Mouse (Mus musculus) kidney, postnatal 0 days (tissue): Measurements from ENCODE around the gene Iqgap1. TPM values are rescaled to one million over a fixed set of nuclear protein-coding genes. Genes with fewer than 3 reads are reported as not detected.
A peak's percentile ranks its signal among the peaks of the same experiment; 100 is the strongest.
"Not testable (repeated sequence)": the region's sequence is repeated elsewhere in the genome, so short reads cannot be mapped to it uniquely, and the experiment has no call there.

Experiments
- ATAC-seq: fragments of 200-750 bp; cut with Nextera tagmentation; replicated peaks from 2 replicates; pipeline ENCODE4 v1.8.0; 2017; ENCODE audit warnings: low read depth, moderate number of reproducible peaks, moderate TSS enrichment, moderate library complexity; ENCODE audit not compliant: low FRiP score
- DNase-seq: peaks from one replicate; pipeline ENCODE4 v3.0.0-alpha.2; 2016; ENCODE audit warnings: low spot score
- H3K27ac ChIP-seq: fragments of 300-500 bp; sonication (generic); 2 replicates; pipeline ENCODE4 v1.5.1; 2014; ENCODE audit warnings: mild to moderate bottlenecking
- H3K27me3 ChIP-seq: fragments of 300-500 bp; sonication (generic); 2 replicates; pipeline ENCODE4 v1.6.1; 2014; ENCODE audit warnings: low read length, mixed read lengths; ENCODE audit not compliant: insufficient read depth
- H3K36me3 ChIP-seq: fragments of 300-500 bp; sonication (generic); 2 replicates; pipeline ENCODE4 v1.6.1; 2014; ENCODE audit warnings: low read length, mixed read lengths; ENCODE audit not compliant: insufficient read depth
- H3K4me1 ChIP-seq: fragments of 300-500 bp; sonication (generic); replicated peaks from 2 replicates; pipeline ENCODE4 v1.6.1; 2014; ENCODE audit warnings: antibody characterized with exemption, low read length, mixed read lengths; ENCODE audit not compliant: insufficient read depth
- H3K4me2 ChIP-seq: fragments of 300-500 bp; sonication (generic); 2 replicates; pipeline ENCODE4 v1.6.1; 2014; ENCODE audit warnings: mild to moderate bottlenecking, low read length, moderate library complexity, mixed read lengths
- H3K4me3 ChIP-seq: fragments of 300-500 bp; sonication (generic); replicated peaks from 2 replicates; pipeline ENCODE4 v1.5.1; 2014; ENCODE audit warnings: low read depth, low read length
- H3K9ac ChIP-seq: fragments of 300-500 bp; sonication (generic); 2 replicates; pipeline ENCODE4 v1.6.1; 2014; ENCODE audit warnings: low read depth, low read length
- H3K9me3 ChIP-seq: fragments of 300-500 bp; sonication (generic); replicated peaks from 2 replicates; pipeline ENCODE4 v1.6.1; 2016; ENCODE audit warnings: low read length, inconsistent platforms, mixed read lengths
- CTCF ChIP-seq: IDR thresholded peaks from 2 replicates; pipeline ENCODE4 v1.5.1; 2016; ENCODE audit warnings: antibody characterized with exemption, low read depth, mild to moderate bottlenecking, moderate library complexity
- WGBS: fragments of 180-500 bp; shearing (Covaris S2); extraction: QIAGEN DNeasy Blood & Tissue Kit; methylation state at CpG from one replicate; pipeline ENCODE4 v1.1.7; 2014; 5-methylcytosine and 5-hydroxymethylcytosine counted together
- polyA plus RNA-seq: library from polyadenylated mRNA; unstranded; fragments of >200 nt; fragmentation: Nextera tagmentation; extraction: Ambion mirVana; gene quantifications from 2 replicates; pipeline ENCODE4 v1.2.1, GENCODE M21; 2015

Iqgap1 gene
- polyA plus RNA-seq, 1 experiment from 2014 or later: 77.0 TPM

DNA sequence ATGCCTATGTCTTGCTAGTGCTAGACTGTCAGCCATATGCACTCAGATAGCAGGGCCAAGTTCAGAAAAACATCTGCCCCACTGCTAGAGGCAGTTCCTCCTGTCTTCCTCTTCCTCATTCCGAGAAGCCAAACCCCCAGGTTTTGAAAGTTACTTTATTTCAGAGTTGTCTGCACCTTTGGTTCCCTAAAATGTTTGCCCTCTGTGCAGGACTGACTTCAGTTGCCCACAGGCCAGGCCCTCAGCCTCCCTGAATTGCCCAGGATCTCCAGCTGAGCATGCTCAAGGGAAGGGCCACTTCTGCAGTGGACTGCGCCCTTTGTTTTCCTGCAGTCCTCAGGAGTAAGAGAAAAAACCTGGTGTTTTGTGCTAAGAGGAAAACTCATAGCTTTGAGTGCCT is 71.7 kb downstream of the Iqgap1 start:
- H3K36me3 ChIP-seq: peaks cover 70% of the 10 kb centered on the region
- no peak overlapping the region for H3K4me2 ChIP-seq
- no peak overlapping the region for H3K4me3 ChIP-seq
- H3K9me3 ChIP-seq: no peaks in the 10 kb centered on the region
- DNase-seq (no peak), ATAC-seq (no peak)
- no peak overlapping the region for H3K27ac ChIP-seq
- no peaks in the 10 kb centered on the region for H3K27me3 ChIP-seq
- TF ChIP-seq CTCF: no peak
- 89% methylated on average over 2 of the region's 2 CpGs for WGBS
- no peak overlapping the region for H3K9ac ChIP-seq
- no peaks in the 10 kb centered on the region for H3K4me1 ChIP-seq

GRCm38 (mm10) chr7:80753613-80754012 is 72.2 kb downstream of the Iqgap1 start:
- 70% methylated on average over 2 of the region's 2 CpGs for WGBS
- no peak overlapping the region for H3K4me2 ChIP-seq
- TF ChIP-seq CTCF: no peak
- no peak for DNase-seq
- H3K9me3 ChIP-seq: no peaks in the 10 kb centered on the region
- no peaks in the 10 kb centered on the region for H3K4me1 ChIP-seq
- no peak overlapping the region for H3K9ac ChIP-seq
- no peaks in the 10 kb centered on the region for H3K27me3 ChIP-seq
- no peak overlapping the region for H3K4me3 ChIP-seq
- peak; percentile 50; the same call in 1 of the 2 replicates for ATAC-seq
- peaks cover 74% of the 10 kb centered on the region for H3K36me3 ChIP-seq
- H3K27ac ChIP-seq: no peak overlapping the region

- H3K4me2 ChIP-seq: no peak overlapping the region
- DNase-seq (no peak), ATAC-seq (no peak)
- no peak overlapping the region for H3K27ac ChIP-seq
- no peak overlapping the region for H3K4me3 ChIP-seq
- 54% methylated on average over 6 of the region's 6 CpGs for WGBS
- H3K36me3 ChIP-seq: peaks cover 71% of the 10 kb centered on the region
- no peaks in the 10 kb centered on the region for H3K4me1 ChIP-seq
- no peak for TF ChIP-seq CTCF
- H3K9ac ChIP-seq: no peak overlapping the region
- no peaks in the 10 kb centered on the region for H3K27me3 ChIP-seq
- H3K9me3 ChIP-seq: no peaks in the 10 kb centered on the region
Measured at GRCm38 (mm10) chr7:80749624-80750023, 76.2 kb downstream of the Iqgap1 start.

- not testable (repeated sequence) for H3K9me3 ChIP-seq, H3K9ac ChIP-seq, H3K4me2 ChIP-seq, H3K4me3 ChIP-seq, DNase-seq, H3K27ac ChIP-seq, ATAC-seq, H3K27me3 ChIP-seq, H3K4me1 ChIP-seq
- 97% methylated on average over 9 of the region's 10 CpGs for WGBS
- peak; percentile 27; the same call in 1 of the 2 replicates for TF ChIP-seq CTCF
- peaks cover 70% of the 10 kb centered on the region for H3K36me3 ChIP-seq
Measured at GRCm38 (mm10) chr7:80749109-80749508, 76.7 kb downstream of the Iqgap1 start.

GRCm38 (mm10) chr7:80747371-80747770 is 78.4 kb downstream of the Iqgap1 start:
- H3K27me3 ChIP-seq: no peaks in the 10 kb centered on the region
- peaks cover 73% of the 10 kb centered on the region for H3K36me3 ChIP-seq
- no peaks in the 10 kb centered on the region for H3K4me1 ChIP-seq
- no peak for ATAC-seq
- DNase-seq: no peak
- no peak overlapping the region for H3K4me3 ChIP-seq
- no peak for TF ChIP-seq CTCF
- no peak overlapping the region for H3K27ac ChIP-seq
- H3K4me2 ChIP-seq: no peak overlapping the region
- WGBS: 80% methylated on average over 7 of the region's 7 CpGs
- no peaks in the 10 kb centered on the region for H3K9me3 ChIP-seq
- no peak overlapping the region for H3K9ac ChIP-seq

- no peaks in the 10 kb centered on the region for H3K4me1 ChIP-seq
- no peak overlapping the region for H3K9ac ChIP-seq
- peaks cover 69% of the 10 kb centered on the region for H3K36me3 ChIP-seq
- DNase-seq (no peak), ATAC-seq (no peak)
- TF ChIP-seq CTCF: no peak
- no peak overlapping the region for H3K4me2 ChIP-seq
- no peak overlapping the region for H3K27ac ChIP-seq
- no peaks in the 10 kb centered on the region for H3K9me3 ChIP-seq
- no peaks in the 10 kb centered on the region for H3K27me3 ChIP-seq
- 41% methylated on average over 5 of the region's 5 CpGs for WGBS
- no peak overlapping the region for H3K4me3 ChIP-seq
Measured at GRCm38 (mm10) chr7:80746166-80746761, 79.5 kb downstream of the Iqgap1 start.

- ATAC-seq (no peak), DNase-seq (peak; percentile 15)
- Histone ChIP-seq H3K4me3 (no peak overlapping the region), H3K9ac (no peak overlapping the region), H3K4me1 (no peaks in the 10 kb centered on the region), H3K9me3 (no peaks in the 10 kb centered on the region), H3K27ac (no peak overlapping the region), H3K27me3 (no peaks in the 10 kb centered on the region), H3K4me2 (no peak overlapping the region), H3K36me3 (peaks cover 66% of the 10 kb centered on the region)
- WGBS: 37% methylated on average over 3 of the region's 3 CpGs
- no peak for TF ChIP-seq CTCF
Measured at GRCm38 (mm10) chr7:80745746-80746145, 80.0 kb downstream of the Iqgap1 start.
